Mouse (Mus musculus): ENCODE measurements around the gene Sgca.
A peak's percentile ranks its signal among the peaks of the same experiment; 100 is the strongest.

The Sgca gene

DNA sequence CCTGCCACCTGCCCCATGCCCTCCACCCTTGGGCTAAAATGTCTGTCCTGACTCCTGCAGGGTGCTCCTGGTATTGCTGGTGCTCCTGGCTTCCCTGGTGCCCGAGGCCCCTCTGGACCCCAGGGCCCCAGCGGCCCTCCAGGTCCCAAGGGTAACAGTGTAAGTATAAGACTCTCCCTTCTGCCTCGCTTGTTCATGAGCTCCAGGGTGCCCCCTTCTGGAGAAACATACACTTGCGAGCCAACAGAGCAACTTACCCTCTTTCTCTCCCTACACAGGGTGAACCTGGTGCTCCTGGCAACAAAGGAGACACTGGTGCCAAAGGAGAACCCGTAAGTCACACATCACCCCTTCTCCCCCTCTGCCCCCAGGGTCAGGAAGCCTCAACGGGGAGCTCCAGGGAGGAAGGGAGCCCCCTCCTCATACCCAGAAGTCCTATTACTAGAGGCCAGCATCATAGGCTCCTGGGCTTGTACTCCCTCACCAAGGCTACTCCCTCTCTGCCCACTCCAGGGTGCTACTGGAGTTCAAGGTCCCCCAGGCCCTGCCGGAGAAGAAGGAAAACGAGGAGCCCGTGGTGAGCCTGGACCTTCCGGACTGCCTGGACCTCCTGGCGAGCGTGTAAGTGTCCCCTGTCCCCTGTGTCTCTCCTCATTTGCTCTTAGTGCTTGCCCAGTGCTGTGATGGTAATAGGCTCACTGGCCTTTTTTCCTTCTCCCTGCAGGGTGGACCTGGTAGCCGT is 33.7 kb downstream of the Sgca start:
- no peak for DNase-seq

DNA sequence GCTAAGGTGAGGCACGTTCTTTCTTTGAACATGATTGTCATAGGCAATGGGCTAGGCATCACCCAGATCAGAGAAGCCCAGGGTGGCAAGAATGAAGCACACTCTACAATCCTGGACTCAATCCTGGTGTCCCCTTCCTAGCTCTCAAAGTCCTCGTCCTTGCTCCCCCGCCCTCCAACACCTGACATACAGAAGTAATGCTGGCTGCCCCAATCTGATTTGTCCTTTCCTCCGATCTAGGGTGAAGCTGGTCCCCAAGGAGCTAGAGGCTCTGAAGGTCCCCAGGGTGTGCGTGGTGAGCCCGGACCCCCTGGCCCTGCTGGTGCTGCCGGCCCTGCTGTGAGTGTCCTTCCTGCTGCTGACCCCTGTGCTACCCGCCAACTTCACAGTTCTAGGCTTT is 34.4 kb downstream of the Sgca start:
- DNase-seq: no peak

DNA sequence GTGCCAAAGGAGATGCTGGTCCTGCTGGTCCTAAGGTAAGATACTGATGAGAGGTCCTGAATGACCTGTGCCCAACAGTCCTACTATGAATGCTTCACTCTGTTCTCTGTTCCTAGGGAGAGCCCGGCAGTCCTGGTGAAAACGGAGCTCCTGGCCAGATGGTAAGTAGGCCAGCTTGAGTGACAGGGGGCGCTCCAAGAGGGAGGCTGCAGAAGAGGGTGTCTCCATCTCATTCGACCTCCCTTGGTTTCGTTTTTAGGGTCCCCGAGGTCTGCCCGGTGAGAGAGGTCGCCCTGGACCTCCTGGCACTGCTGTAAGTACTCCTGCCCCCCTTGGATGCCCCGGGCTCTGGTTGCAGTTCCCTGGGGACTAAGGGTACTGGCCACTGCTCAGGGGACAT is 35.0 kb downstream of the Sgca start:
- DNase-seq: no peak

- peak; percentile 47 for DNase-seq
These were observed 36.8 kb downstream of the Sgca start for GRCm38 (mm10) chr11:94939280-94939679.

DNA sequence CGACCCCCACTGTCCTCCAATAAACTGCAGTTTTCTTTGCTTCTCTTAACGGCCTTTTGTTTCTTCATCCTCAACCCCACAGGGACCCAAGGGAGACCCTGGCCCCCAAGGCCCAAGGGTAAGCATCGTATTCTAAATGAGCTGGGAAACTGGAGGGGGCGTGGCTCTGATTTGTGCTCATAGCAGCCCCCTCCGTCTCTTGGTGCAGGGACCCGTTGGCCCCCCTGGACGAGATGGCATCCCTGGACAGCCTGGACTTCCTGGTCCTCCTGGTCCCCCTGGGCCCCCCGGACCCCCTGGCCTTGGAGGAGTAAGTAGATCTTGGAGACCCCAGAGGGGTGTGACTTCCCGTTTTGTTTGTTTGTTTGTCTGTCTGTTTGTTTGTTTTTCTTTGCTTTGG is 37.8 kb downstream of the Sgca start:
- no peak for DNase-seq

- no peak for DNase-seq
These were observed 38.3 kb downstream of the Sgca start for GRCm38 (mm10) chr11:94937787-94938186.

- no peak for DNase-seq
These were observed 38.8 kb downstream of the Sgca start for GRCm38 (mm10) chr11:94937335-94937781.

DNA sequence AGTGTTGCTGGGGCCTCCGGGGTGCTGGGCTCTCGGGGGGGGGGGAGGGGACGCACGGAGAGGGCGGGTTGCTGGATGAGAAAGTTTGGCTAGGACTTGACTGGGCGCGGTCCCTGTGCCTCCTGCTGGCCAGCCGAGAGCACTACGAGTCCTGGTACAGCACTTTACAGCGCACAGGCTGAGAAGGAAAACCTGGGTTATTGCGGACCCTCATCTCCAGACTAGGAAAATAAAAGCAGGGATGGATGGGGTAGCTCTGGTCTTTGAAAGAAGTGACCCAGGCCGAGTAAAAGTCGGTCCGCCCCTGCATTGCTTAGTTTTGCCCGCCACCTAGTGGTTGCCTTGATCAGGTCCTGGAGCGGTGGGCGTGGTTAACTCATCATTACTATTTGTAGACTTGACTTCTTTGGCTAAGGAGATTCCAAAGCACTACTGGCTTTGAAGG is 39.3 kb downstream of the Sgca start:
- DNase-seq: peak; percentile 77

DNA sequence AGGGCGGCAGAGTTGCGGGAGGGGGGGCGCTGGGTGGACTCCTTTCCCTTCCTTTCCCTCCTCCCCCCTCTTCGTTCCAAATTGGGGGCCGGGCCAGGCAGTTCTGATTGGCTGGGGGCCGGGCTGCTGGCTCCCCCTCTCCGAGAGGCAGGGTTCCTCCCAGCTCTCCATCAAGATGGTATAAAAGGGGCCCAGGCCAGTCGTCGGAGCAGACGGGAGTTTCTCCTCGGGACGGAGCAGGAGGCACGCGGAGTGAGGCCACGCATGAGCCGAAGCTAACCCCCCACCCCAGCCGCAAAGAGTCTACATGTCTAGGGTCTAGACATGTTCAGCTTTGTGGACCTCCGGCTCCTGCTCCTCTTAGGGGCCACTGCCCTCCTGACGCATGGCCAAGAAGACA is 40.1 kb downstream of the Sgca start, which contains the start of gene Col1a1:
Gene Col1a1 (plus strand): TSS at position 180 of the 400 bp plus-strand sequence.
- no peak for DNase-seq

DNA sequence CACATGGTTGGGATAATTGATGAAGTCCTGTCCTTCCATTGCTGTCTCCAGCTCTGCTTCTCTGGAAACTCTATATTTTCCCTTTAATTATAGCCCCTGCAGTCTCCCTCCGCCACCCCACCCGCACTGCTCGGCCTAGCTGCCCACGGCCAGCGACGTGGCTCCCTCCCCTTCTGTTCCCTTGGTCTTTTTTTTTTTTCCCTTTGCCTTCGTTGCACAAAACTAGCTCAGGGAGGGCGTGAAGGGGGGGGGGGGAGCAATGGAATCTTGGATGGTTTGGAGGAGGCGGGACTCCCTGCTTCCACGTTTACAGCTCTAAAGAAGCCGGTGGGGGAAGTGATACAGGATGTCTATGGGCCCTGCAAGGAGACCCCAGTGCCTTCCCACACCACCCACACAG is 41.6 kb downstream of the Sgca start:
- no peak for DNase-seq

- DNase-seq: no peak
These were observed 42.5 kb downstream of the Sgca start for GRCm38 (mm10) chr11:94933584-94933983.

DNA sequence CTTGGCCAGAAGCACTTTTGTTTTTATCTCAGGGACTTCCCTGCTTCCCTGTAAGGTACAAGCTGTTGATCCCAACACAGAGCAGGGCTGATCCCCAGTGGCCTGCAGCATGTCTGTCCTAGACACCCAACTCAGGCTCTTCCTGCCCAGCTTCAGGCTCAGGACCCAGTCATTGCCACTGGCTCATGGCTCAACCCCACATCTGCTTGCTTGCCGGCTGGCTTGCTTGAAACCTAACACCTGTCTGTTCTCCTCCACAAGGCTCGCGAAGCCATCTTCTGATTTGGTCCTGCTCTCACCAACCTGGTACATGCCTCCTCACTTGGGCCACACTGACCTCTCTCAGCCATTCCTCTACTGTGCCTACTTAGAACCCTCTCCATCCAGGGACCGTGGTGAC is 46.0 kb downstream of the Sgca start:
- DNase-seq: no peak

GRCm38 (mm10) chr11:94929599-94929998 is 46.5 kb downstream of the Sgca start:
- DNase-seq: no peak

- DNase-seq: peak; percentile 30
These were observed 47.3 kb downstream of the Sgca start for GRCm38 (mm10) chr11:94928820-94929219.

- no peak for DNase-seq
These were observed 48.3 kb downstream of the Sgca start for GRCm38 (mm10) chr11:94927771-94928291.

DNA sequence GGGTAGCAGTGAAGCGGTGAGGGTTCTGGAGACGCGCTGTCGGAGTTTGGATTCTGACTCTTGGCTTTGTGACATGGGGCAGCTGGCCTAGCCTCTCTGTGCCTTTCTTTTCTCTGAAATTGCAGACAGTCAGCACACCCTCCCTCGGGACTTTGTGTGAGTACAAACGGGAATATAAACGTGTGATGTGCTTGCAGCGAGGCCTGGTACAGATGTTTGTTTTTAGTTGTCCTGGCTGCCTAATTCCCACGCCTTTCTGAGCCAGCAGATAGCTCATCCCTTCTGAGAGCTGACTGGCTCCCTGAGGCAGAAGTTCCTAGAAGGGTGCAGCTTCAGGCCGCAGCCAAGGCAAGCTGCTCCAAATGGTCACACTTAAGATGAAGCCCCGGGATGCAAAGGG is 49.7 kb downstream of the Sgca start:
- DNase-seq: no peak

GRCm38 (mm10) chr11:94924977-94925376 is 51.1 kb downstream of the Sgca start:
- no peak for DNase-seq

DNA sequence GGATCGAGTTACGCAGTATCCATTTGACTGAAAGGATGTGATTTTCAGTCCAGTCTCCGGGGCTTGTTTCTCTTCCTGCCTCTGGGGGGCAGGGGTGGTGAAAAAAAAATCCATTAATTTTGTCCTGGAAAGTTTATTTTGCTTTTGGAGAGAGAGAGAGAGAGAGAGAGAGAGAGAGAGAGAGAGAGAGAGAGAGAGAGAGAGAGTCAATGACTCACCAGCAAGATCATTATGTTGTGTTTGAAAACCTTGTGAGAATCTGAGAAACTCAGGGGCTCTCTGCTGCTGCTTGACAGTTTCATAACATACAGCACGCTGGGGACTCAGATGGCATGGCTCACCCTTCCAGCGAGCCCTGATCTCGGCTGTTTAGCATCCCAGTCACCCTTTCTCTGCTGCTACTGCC is 55.1 kb downstream of the Sgca start:
- DNase-seq: no peak

GRCm38 (mm10) chr11:94917717-94918116 is 58.4 kb downstream of the Sgca start:
- no peak for DNase-seq

DNA sequence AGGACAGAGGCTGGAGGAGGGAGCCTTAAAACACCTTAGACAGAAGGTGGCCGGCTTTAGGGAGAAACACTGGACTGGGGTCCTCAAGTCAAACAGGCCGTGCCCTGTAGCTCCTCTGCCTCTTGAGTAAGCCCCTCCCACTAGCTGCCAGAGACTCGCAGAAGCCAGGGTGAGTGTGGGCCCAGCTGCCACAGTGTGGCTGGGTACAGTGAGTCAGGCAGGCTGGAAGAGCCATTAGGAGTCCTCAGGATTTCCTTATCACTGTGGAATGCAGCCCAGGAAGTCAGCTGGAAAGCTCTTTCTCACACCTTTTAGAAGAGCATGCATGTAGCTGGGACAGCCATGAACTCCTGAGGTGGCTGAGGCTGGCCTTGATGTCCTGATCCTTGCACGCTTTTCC is 59.6 kb downstream of the Sgca start:
- DNase-seq: no peak

GRCm38 (mm10) chr11:94915675-94916403 is 60.3 kb downstream of the Sgca start:
- DNase-seq: peak; percentile 52

- peak; percentile 79 for DNase-seq
These were observed 62.6 kb downstream of the Sgca start for GRCm38 (mm10) chr11:94913302-94914090.
